Mouse (Mus musculus): ENCODE measurements around the gene Ptprg.

Ptprg gene

GRCm38 (mm10) chr14:11564456-11564855, 11.1 kb downstream of the Ptprg start:
- no peak for DNase-seq (ENCODE audit: low spot score)

DNA sequence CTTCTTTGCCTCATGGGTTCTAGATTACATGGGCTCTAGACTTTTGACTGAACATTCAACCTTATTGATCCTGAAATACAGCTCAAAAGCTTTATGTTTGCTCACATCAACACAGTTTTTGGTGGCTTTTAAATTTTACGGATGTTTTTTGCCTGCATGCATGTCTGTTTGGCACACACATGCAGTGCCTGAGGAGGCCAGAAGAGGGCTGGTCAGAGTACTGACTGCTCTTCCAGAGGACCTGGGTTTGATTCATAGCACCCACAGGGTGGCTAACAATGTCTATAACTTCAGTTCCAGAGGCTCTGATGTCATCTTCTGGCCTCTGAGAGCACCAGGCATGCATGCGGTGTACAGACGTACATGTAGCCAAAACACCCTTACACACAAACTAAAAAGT, 12.0 kb downstream of the Ptprg start:
- no peak for DNase-seq (ENCODE audit: low spot score)

DNA sequence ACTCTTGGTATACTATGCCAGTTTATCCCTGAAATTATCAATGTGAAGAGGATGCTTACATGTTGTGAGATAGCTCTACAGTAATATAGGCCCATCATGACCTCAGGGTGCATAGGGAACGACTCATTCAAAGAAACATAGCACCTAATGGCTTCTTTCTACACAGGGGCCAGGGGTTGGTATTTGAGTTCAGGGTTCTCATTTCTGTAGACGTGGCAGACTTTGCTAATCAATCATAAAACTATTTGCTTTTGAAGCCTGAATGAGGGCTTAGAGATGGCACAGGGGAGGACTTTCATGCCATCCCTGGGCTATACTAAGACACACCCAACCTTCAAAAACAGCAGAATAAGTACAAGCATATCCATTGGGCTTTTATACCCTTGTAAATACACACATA, 16.4 kb downstream of the Ptprg start:
- no peak for DNase-seq (ENCODE audit: low spot score)

DNA sequence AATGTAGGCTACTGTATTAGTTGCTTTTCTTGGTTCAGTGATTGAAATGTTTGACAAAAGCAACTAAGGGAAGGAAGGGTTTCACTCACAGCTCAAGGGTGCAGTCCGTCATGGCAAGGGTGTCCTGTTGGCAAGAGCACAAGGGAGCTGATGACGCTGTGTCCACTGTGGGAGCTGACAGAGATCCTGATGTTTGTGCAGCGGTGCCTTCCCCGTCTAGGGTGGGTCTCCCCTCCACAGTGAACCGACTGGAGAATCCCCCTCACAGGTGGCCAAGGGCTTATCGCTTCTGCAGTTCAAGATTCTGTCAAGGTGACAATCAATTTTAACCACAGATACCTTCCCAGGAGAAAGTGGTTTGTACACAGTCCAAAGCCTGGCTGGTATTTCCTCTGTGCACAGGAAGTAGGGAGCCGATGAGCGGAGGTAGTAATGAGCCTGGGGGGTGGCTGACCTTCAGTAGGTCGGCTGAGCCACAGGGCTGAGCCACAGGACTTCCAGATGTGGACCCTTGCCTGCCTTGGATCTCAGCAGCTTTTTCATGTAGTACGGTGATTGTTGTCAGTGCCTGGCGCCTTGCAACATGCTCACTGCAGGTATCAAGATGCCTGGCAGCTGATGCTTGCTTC, 18.5 kb downstream of the Ptprg start:
- no peak for DNase-seq (ENCODE audit: low spot score)

DNA sequence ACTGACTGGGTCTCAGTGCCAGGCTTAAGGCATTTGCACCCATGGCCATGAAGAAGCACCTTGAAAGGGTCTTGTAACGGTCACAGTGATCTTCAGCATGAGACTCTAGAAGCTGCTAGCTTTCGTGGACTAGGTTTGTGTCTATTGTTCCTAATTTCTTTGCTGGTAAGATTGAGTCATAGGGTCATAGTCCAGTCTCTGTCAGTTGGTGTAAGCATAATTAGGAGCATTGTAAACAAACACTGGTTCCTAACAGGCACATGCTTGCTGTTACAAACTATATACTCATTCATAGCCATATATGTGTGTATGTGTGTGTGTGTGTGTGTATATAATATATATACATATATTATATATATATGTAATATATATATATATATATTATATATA, 19.1 kb downstream of the Ptprg start:
- no peak for DNase-seq (ENCODE audit: low spot score)

DNA sequence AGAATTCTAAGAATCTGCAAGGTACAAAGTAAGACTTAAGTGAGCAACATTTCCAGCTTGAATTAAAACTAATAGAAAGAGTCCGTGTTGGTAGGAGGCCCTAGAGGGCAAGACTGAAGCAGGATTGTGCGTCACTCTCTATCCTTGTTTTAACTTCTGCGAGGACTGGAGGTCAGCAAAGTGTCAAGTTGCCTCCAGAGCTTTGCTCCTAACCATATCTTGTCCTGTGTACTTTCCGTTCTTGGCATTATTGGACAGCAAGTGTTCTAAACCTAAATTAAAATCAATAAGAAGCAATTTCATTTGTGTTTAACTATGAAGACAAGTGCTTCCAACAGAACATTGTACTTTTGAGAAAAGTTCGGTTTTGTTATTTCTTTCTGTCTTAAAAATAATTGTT, 20.4 kb downstream of the Ptprg start:
- no peak for DNase-seq (ENCODE audit: low spot score)

DNA sequence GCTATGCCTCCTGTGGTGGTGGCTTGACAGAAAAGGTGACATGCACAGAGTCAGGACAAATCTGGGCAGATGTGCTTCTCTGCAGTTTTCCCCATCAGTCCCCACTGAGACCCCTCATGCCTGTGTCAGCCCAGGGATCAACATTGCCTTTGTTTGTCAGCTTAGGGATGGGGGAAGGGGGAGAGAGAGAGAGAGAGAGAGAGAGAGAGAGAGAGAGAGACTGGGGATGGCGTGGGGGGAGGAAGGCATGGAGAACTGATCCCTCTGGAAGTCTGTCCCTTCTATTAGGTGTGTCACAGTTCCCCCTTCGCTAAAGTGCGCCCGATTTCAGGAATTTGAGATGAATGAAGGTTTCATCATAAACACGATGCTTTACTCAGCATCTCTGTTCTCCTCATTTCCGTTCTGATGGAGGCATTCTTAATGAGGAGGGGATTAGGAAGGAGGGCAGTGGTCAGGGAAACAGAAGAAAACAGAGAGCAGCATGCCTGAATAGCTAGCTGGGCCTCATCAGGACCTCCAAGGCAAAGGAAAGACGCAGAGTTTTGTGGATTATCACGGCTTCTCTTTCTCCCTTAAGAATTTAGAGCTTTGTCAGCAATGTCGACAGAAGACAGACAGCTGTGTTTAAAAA, 24.1 kb downstream of the Ptprg start:
- no peak for DNase-seq (ENCODE audit: low spot score)

DNA sequence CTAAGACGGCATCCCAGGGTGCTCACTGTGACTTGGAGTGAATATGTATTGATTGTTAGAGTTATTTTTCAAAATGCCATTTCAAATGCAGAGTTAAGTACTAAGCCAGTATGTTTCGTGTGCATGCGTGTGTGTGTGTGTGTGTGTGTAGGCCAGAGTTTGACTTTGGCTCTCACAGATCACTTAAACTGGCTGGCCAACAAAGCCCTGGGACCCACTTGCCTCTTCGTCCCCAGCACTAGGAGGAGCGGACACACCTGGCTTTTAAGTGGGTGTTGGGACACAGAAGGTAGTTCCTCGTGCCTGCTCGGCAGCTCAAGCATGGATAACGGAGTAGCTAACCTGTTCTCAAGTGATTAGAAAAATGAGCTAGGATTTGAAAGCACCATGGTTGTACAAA, 24.6 kb downstream of the Ptprg start:
- DNase-seq (ENCODE audit: low spot score) = no peak

GRCm38 (mm10) chr14:11578492-11578967, 25.2 kb downstream of the Ptprg start:
- DNase-seq (ENCODE audit: low spot score) = no peak

GRCm38 (mm10) chr14:11579950-11580349, 26.6 kb downstream of the Ptprg start:
- no peak for DNase-seq (ENCODE audit: low spot score)

DNA sequence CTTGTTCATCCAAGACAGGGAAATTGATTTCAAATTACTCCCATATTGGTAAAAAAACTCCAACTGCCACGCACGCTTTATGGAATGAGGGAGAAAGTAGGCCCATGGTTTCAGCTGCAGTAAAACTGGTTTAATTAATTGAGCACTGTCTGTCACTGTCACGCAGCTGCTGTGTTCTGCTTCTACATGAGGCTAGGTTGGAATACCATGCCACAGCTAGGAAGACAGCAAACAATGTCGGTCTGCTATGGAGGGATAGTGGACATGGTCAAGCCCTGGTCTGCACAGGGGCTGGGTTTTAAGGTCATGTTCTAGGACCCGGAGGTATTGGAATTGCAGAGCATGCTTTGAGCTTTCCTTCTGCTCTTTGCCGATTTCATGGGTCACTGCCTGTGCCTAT, 30.9 kb downstream of the Ptprg start:
- no peak for DNase-seq (ENCODE audit: low spot score)

DNA sequence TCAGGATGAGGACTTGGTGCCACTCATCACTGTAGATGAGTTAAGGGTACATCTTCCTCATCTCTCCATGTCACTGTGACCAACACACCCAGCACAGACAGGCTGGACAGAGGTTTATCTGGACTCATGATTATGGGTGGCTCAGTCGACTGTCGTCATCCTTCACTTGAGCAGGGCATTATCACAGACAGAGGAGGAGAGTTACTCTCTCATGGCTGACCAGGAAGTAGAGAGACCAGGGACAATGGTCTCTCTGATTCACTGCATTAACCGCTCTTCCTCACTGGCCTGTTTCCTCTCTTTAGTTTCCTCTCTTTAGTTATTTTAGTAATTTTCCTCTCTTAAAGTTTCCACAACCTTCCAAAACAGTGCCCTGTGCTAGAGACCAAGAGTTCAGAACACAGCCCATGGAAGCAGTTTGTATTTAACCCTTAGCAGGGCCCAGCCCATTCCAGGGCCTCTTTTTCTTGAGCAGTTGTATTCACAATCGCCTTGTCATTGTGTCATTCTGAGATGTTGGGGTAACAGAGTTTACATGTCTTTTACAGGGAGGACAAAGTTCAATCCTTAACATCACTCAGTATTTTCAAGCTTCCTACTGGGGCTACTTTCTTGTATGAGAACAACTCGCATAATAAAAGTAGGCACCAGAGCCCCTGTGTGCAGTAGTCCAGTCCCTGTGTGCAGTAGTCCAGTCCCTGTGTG, 31.7 kb downstream of the Ptprg start:
- DNase-seq (ENCODE audit: low spot score) = no peak

DNA sequence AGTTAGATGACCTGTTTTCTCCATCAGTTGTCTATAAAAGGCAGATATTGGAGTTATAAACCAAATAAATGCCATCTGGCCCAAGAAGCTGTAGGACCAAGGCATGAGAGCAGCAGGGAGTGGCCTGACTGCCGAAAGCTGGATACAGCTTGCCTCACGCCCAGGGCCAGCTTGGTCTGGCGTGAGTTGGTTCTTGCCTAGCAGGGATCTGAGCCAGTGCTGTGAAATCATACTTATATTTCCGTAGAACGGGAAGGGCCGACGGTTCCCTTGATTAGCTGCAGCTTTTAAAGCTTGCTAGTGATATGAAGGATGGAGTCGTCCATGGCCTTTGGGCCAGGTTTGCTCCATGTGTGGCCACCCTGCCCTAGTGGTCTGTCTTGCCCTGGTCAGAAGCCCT, 37.1 kb downstream of the Ptprg start:
- DNase-seq (ENCODE audit: low spot score) = no peak

DNA sequence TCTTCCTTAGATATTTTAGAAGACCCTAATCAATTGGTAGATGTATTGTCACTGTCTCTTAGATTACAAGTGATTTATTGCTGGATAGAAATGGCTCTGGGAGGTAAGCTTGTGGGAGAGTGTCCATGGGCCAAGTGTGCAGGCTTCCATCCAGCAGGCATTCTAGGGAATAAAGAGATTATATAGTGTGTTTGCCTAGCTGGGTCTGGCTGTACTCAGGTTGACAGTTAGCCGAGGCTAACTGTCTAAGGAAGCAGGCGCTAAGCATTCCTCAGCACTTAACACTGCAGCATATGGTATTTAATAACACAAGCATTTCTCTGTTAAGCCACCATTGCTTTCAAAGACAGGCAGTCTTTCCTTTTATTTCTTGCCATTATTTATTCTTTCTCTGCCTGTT, 39.3 kb downstream of the Ptprg start:
- no peak for DNase-seq (ENCODE audit: low spot score)

DNA sequence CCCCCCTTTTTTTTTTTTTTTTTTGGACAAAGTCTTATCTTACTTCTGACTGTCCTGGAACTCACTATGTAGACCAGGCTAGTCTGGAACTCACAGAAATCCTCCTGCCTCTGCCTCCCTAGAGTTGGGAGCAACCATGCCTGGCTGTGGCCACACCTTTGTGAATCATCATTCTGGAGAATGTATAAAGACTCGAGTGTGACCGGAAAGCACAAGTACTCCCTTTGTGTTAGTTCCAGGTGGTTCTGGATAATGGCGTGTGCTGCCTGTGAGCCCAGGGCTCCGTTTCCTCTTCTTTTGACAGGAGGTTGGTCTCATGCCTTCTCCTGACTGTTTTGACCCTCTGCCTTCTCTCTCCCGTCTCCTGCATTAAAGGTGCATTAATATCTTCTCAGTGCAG, 41.0 kb downstream of the Ptprg start:
- no peak for DNase-seq (ENCODE audit: low spot score)

- DNase-seq (ENCODE audit: low spot score) = no peak
Measured at GRCm38 (mm10) chr14:11604133-11604865, 51.0 kb downstream of the Ptprg start.

DNA sequence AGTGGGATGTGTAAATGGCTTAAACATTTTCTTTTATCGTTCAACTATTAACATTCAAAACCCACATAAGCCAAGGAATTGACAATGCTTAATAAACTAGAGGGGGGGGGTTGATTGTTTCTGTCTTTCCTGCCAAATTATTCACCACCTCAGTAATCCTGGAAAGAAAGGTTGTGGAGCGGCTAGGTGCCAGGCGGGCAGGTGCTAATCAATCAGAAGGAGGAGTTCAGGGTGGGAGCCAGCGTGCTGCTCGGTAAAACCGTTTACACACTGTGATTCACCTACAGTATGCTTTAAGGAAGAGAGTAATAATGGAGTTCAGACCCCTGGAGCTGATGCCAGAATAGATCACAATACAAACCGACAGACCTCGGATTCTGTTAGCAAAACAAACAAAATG, 55.0 kb downstream of the Ptprg start:
- DNase-seq (ENCODE audit: low spot score) = no peak

GRCm38 (mm10) chr14:11609857-11610582, 56.7 kb downstream of the Ptprg start:
- DNase-seq (ENCODE audit: low spot score) = no peak

- no peak for DNase-seq (ENCODE audit: low spot score)
Measured at GRCm38 (mm10) chr14:11612426-11612825, 59.1 kb downstream of the Ptprg start.

- no peak for DNase-seq (ENCODE audit: low spot score)
Measured at GRCm38 (mm10) chr14:11613146-11613545, 59.8 kb downstream of the Ptprg start.

- DNase-seq (ENCODE audit: low spot score) = no peak
Measured at GRCm38 (mm10) chr14:11615697-11616096, 62.4 kb downstream of the Ptprg start.

GRCm38 (mm10) chr14:11617362-11617761, 64.0 kb downstream of the Ptprg start:
- peak; percentile 57 for DNase-seq (ENCODE audit: low spot score)

Data from lung, postnatal 25 days (tissue).